Mouse (Mus musculus) mature B cell (primary cell): ENCODE data around the gene Serpina1b.
"Not testable (repeated sequence)": the region's sequence is repeated elsewhere in the genome, so short reads cannot be mapped to it uniquely, and the experiment has no call there.

ENCODE experiments used
- in situ Hi-C: fragments of 300-500 bp; cut with MboI; formaldehyde crosslinking; loops from 2 replicates; pipeline ENCODE4 v1.14.3; 2019

Gene Serpina1b

DNA sequence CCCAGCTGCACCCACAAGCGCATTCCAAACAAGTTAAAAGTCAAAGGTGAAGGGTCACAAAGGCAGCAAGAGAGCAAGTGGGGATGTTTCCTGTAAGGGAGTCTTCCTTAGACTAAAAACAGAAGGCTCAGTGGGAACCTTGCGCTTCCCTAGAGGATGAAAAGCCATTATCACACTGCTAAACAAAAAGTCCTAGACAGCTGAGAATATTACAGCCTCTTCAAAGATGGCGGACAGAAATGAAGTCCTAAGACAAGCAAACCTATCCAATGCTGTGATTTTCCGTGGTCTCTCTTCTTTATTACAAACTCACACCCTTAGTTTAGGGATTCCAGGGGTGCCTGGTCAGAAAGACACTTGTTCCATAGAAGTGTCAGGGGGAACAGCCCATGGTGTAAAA, at the start of gene Serpina1b:
Gene Serpina1b (minus strand): TSS at position 101 of the 400 bp plus-strand sequence.
- in situ Hi-C loops, result not testable (repeated sequence)

DNA sequence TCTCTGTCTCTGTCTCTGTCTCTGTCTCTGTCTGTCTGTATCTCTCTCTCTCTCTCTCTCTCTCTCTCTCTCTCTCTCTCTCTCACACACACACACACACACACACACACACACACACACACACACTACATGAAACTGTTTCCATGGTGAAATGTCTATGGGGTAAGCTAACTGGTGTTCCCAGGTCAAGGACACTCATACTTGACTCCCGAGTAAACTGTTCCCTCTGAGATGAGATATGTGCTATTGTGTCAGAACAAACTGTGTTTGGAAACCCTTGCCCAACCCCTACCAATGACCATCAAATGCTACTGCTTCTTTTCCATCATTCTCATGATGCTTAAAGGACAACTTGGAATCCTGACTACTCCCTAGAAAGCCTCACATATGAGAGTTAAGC, 36.7 kb upstream of the Serpina1b start:
- in situ Hi-C loops, result not testable (repeated sequence)

DNA sequence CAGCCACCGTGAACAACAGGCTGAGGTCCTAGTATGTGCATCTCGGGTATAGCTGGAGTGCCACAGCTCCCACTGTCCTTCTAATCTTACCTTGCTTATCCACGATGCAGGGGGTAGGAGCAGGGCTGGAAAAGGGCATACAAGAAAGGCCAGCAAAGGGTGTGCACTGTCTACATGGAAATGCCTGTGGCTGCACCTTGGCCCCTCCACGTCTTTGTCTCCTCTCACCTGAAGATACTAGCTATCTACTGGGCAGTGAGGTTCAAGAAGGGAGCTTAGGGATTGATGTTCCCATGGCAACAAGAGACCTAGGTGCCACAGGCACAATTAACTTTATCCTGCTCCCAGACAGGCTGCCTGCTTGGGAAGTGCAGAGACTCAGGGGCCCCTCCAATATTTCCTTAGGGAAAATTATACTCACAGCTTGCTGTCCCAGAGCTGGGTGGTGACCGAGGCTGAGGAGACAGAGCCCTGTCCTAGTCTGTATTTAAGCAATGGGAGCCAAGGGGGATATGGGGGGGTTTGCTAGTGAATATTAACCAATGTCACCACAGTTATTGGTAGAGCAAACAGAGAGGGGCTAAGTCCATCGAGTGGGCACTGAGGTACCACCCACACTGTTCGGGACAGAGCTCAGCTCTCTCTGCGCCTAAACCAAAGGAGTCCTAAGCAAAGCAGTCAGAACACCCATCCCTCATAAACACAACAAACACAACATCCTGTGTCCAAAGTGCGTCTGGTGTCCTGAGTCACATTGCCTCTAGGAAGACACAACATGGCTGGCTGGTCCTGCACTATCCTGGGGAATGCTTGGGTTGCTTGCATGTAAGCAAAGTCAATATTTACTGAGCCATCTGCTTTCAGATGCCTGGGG, 33.2 kb upstream of the Serpina1b start, which contains the start of gene Serpina1a:
Gene Serpina1a (minus strand): TSS at position 462 of the 874 bp plus-strand sequence.
- in situ Hi-C loops, result not testable (repeated sequence)

DNA sequence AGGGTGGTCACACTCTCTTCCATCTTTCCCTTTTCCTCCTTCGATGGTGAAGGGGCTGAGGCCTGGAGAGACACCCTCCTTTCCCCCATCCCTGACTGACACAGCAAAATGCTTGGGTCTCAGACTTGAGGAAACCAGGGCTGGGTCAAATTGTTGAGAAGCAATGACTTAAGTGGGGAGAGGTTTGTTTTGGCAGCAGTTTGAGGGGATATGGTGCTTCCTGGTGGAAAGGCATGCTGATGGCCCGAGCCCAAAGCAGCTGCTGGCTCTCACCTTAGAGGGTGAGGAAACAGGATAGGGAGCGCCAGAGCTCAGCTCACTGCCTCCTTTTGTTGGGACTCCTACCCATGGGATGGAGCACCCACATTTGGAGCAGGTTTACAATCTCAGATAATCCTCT, 30.8 kb upstream of the Serpina1b start:
- in situ Hi-C loops, result no loop called here

DNA sequence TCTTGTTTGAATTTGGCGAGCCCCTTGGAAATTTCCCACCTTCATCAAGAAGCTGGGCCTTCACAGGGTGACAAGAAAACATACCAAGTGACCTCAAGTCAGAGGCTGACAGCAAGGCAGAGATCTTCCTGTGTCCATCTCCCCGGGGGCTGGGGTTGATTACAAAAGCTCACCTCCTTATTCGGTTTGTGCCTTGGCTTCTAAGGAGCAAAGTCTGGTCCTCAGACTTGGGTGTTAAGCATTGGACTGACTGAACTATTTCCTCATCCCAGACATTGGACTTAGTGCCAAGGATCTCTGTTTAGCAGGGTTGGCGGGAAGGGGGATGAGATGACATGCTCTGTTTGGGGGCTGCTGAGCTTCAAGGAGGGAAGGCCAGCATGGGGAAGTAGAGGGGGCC, 30.4 kb upstream of the Serpina1b start:
- in situ Hi-C loops, result not testable (repeated sequence)

DNA sequence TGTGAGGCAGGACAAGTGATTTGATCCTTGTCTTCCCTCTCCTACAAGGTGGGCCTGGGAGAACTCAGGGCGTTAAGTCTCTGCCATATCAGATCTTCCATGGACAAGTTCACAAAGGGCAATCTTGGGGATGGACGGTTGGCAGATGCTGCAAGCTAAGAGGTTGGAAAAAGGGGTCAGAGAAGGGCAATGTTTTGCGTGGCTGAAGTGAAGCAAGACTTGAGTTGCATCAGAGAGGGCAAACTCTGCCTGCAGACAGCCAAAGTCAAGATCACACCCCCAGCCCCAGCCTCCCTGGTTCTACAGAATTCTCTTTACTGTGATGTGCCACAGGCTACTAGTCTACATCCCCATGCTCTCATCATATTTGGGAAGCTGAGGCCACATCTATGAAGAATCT, 29.4 kb upstream of the Serpina1b start:
- in situ Hi-C loops, result not testable (repeated sequence)

DNA sequence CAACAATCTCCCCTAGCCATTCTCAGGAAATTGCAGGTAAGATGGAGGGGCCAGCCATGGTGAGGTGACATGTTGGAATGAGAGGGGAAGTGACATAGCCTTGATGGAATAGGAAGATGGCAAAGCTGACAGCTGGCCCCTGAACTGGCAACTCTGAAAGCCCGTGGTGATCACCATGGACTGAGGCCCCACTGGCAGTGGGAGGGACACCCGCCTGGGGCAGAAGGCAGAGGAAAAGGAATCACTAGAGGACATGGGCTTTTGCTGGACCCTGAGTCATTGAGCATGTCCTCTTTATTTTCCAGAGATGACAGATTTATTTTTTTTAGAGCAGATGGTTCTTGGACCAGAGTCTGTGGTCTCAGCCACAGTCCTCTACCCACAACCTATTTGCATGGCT, 22.9 kb upstream of the Serpina1b start:
- in situ Hi-C loops, result not testable (repeated sequence)

DNA sequence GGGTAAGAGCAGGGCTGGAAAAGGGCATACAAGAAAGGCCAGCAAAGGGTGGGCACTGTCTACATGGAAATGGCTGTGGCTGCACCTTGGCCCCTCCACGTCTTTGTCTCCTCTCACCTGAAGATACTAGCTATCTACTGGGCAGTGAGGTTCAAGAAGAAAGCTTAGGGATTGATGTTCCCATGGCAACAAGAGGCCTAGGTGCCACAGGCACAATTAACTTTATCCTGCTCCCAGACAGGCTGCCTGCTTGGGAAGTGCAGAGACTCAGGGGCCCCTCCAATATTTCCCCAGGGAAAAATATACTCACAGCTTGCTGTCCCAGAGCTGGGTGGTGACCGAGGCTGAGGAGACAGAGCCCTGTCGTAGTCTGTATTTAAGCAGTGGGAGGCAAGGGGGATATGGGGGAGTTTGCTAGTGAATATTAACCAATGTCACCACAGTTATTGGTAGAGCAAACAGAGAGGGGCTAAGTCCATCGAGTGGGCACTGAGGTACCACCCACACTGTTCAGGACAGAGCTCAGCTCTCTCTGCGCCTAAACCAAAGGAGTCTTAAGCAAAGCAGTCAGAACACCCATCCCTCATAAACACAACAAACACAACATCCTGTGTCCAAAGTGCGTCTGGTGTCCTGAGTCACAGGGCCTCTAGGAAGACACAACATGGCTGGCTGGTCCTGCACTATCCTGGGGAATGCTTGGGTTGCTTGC, 2.4 kb downstream of the Serpina1b start:
- in situ Hi-C loops, result not testable (repeated sequence)

DNA sequence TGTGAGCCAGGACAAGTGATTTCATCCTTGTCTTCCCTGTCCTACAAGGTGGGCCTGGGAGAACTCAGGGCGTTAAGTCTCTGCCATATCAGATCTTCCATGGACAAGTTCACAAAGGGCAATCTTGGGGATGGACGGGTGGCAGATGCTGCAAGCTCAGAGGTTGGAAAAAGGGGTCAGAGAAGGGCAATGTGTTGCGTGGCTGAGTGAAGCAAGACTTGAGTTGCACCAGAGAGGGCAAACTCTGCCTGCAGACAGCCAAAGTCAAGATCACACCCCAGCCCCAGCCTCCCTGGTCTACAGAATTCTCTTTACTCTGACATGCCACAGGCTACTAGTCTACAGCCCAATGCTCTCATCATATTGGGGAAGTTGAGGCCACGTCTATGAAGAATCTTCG, 6.3 kb downstream of the Serpina1b start:
- in situ Hi-C loops, result not testable (repeated sequence)

DNA sequence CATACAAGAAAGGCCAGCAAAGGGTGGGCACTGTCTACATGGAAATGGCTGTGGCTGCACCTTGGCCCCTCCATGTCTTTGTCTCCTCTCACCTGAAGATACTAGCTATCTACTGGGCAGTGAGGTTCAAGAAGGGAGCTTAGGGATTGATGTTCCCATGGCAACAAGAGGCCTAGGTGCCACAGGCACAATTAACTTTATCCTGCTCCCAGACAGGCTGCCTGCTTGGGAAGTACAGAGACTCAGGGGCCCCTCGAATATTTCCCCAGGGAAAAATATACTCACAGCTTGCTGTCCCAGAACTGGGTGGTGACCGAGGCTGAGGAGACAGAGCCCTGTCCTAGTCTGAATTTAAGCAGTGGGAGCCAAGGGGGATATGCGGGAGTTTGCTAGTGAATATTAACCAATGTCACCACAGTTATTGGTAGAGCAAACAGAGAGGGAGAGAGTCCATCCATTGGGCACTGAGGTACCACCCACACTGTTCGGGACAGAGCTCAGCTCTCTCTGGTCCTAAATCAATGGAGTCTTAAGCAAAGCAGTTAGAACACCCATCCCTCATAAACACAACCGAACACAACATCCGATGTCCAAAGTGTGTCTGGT, 56.8 kb downstream of the Serpina1b start, which contains the start of gene Serpina1d:
Gene Serpina1d (minus strand): TSS at position 347 of the 606 bp plus-strand sequence.
- in situ Hi-C loops, result not testable (repeated sequence)

DNA sequence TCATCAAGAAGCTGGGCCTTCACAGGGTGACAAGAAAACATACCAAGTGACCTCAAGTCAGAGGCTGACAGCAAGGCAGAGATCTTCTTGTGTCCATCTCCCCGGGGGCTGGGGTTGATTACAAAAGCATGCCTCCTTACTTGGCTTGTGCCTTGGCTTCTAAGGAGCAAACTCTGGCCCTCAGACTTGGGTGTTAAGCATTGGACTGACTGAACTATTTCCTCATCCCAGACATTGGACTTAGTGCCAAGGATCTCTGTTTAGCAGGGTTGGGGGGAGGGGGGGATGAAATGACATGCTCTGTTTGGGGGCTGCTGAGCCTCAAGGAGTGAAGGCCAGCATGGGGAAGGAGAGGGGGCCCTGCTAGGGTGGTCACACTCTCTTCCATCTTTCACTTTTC, 59.6 kb downstream of the Serpina1b start:
- in situ Hi-C loops, result not testable (repeated sequence)

DNA sequence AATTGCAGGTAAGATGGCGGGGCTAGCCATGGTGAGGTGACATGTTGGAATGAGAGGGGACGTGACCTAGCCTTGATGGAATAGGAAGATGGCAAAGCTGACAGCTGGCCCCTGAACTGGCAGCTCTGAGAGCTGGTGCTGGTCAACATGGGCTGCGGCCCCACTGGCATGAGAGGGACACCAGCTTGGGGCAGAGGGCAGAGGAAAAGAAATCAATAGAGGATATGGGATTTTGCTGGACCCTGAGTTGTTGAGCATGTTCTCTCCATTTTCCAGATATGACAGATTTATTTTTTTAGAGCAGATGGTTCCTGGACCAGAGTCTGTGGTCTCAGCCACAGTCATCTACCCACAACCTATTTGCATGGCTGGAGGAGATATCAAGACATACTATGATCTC, 67.1 kb downstream of the Serpina1b start:
- in situ Hi-C loops, result not testable (repeated sequence)

DNA sequence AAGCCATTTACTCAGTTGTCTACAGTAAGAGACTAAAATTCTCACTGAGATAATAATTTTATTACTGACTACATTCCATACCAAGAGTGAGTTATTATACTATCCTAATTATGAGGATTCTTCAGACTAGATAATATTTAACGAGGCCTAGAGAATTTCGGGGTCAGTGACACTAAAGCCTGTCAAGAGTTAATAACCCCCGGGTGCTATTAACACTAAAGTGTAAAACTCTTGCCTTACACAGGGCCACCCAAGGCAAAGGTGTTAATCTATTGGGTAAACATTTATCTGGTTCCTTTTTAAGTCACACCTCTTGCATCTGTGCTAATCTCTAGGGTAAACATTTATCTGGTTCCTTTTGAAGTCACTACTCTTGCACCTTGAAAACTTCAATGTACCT, 69.9 kb downstream of the Serpina1b start:
- in situ Hi-C loops, result not testable (repeated sequence)

DNA sequence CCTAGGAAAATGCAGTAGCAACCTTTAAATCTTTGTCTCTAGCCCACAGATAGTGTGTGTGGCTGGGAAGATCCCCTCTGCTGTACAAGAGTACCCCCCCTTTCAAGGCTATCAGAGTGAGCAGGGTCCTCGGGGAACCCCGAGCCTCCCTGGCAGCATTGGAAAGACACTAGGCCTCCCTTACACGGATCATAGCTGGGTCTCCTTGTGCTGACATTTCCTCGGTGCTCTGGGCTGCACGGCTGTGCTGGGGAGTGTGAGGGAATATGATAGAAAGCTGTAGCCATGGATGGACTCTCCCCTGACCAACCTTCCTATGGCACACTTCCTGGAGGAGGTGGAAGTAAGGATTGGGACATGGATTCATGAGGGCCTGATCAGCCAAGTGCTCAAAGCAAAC, 84.2 kb downstream of the Serpina1b start:
- in situ Hi-C loops, result not testable (repeated sequence)

DNA sequence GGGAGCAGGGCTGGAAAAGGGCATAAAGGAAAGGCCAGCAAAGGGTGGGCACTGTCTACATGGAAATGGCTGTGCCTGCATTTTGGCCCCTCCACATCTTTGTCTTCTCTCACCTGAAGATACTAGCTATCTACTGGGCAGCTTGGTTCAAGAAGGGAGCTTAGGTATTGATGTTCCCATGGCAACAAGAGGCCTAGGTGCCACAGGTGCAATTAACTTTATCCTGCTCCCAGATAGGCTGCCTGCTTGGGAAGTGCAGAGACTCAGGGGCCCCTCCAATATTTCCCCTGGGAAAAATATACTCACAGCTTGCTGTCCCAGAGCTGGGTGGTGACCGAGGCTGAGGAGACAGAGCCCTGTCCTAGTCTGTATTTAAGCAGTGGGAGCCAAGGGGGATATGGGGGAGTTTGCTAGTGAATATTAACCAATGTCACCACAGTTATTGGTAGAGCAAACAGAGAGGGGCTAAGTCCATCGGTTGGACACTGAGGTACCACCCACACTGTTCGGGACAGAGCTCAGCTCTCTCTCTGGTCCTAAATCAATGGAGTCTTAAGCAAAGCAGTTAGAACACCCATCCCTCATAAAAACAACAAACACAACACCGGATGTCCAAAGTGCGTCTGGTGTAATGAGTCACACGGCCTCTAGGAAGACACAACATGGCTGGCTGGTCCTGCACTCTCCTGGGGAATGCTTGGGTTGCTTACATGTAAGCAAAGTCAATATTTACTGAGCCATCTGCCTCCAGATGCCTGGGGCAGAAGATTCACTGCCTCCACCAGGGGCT, 92.2 kb downstream of the Serpina1b start:
- in situ Hi-C loops, result not testable (repeated sequence)

DNA sequence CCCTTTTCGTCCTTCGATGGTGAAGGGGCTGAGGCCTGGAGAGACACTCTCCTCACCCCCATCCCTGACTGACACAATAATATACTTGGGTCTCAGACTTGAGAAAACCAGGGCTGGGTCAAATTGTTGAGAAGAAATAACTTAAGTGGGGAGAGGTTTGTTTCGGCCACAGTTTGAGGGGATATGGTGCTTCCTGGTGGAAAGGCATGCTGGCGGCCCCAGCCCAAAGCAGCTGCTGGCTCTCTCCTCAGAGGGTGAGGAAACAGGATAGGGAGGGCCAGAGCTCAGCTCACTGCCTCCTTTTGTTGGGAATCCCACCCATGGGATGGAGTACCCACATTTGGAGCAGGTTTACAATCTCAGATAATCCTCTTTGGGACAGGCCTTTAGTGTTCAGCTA, 94.6 kb downstream of the Serpina1b start:
- in situ Hi-C loops, result not testable (repeated sequence)

DNA sequence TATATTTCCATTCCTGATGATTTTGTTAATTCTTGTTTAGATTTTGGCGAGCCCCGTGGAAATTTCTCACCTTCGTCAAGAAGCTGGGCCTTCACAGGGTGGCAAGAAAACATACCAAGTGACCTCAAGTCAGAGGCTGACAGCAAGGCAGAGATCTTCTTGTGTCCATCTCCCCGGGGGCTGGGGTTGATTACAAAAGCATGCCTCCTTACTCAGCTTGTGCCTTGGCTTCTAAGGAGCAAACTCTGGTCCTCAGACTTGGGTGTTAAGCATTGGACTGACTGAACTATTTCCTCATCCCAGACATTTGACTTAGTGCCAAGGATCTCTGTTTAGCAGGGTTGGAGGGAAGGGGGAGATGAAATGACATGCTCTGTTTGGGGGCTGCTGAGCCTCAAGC, 95.1 kb downstream of the Serpina1b start:
- in situ Hi-C loops, result not testable (repeated sequence)

DNA sequence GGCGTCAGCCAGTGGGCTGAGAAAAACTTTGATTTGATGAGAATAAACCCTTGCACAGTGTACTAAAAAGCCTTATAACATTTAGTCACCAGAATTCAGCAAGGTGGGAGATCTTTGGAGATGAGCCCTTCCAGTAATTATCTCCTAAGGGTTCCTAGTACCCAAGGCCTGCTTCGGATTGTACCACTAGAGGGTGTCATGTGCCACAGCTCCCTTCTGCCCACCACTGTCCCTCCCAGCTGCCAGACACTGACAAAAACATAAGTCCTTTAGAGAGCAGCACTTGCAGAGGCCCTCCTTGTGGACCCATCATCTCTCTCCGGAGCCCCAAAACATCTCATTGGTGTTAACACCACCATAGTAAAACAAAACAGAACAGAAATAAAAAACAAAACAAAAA, 118.6 kb downstream of the Serpina1b start:
- in situ Hi-C loops, result no loop called here

DNA sequence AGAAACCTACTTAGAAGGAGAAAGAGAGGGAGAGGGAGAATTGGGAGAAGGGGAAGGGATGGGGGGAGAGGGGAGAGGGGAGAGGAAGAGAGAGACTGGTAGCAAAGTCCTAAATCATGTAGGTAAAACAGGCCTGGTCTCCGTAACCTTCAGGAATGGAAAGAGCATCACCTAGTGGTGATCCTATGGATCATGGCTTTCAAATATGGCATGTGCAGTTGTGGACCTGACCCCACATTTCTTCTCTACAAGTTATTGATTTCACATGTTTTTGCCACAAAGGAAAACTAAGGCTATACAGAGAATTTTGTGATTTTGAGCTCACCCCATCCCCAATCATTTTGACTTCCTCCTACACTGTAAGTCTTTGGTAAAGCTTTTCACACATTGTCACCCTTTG, 119.8 kb downstream of the Serpina1b start:
- in situ Hi-C loops, result no loop called here

DNA sequence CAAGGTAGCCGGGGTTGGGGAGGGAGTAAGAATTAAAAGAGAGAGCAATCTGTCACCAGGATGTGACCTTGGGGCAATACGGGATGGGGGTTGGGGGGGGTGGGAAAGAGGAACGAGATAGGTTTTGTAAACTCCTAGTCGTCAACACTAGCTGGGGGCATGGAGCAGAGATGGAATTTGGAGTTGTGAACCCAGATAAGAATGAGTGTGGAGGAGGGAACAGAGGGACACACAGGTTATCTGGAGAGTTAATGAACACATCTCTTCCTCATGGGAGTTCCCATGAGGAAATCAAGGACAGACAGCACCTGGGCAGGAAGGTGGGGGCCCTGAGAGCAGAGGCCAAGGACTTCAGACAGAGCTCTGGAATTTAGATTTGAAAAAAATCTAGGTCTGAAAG, 124.1 kb downstream of the Serpina1b start:
- in situ Hi-C loops, result no loop called here

DNA sequence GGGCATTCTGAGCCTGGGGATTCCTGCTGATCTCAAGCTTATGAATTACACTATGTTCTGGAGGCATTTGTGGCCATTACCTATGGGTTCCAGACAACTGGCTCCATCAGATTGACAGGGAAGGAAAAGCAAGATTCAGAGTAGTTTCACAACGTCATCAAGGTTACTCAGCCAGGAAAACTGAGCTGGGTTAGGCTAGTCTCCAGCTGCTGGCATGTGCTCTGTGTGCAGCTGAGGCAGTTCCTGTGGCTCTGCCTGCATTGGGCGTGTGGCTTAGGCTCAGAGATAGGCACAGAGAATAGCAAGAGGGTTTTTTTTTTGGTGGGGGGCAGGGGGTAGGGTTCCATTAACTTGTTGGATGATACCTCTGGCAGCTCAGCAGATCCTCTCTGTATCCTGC, 124.6 kb downstream of the Serpina1b start:
- in situ Hi-C loops, result no loop called here
